Mouse (Mus musculus): ENCODE results near the gene Rbbp4. TPM values are rescaled to one million over a fixed set of nuclear protein-coding genes. Genes with fewer than 3 reads are reported as not detected.

The Rbbp4 gene
- polyA plus RNA-seq, 1 experiment from 2014 or later: 150 TPM

DNA sequence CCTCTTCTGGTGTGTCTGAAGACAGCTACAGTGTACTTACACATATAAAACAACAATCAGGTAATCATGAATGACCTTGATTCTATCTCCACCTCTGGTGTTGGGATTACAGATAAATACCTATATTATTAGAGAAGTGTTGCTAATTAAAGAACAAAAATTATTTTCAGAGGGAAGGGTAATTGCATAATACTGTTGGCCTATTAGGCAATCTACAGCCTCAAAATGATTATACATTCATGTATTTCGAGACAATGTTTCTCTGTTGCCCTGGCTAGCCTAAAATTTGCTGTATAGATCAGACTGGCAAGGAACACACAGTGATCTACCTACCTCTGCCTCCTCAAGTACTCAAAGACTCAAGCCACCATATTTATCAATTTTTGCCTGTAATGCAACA lies 11.7 kb downstream of the Rbbp4 start:
- POLR2A ChIA-PET: no interaction called here
- CTCF ChIA-PET: interaction anchor here (1.2 to 1.6 kb wide), 2 partner anchors 10 to 21 kb away, joined by 4 to 6 read pairs; no protein-coding TSS in a partner anchor
- DNase-seq (ENCODE audit: low read depth, low spot score) (no peak), ATAC-seq (no peak)
- H3K27me3 ChIP-seq: no peaks in the 10 kb centered on the region
- in situ Hi-C loops (cut with MboI; ENCODE audit: low pct_unique_long_range_greater_than_20kb): no loop called here
- TF ChIP-seq CTCF (IDR thresholded peaks at IDR 0.05): no peak

- H3K27me3 ChIP-seq: no peaks in the 10 kb centered on the region
- DNase-seq (ENCODE audit: low read depth, low spot score) (no peak), ATAC-seq (no peak)
- CTCF ChIA-PET: no interaction called here
- in situ Hi-C loops (cut with MboI; ENCODE audit: low pct_unique_long_range_greater_than_20kb): no loop called here
- POLR2A ChIA-PET: no interaction called here
- no peak for TF ChIP-seq CTCF (IDR thresholded peaks at IDR 0.05)
Measured at GRCm38 (mm10) chr4:129322042-129322441, 13.1 kb downstream of the Rbbp4 start.

DNA sequence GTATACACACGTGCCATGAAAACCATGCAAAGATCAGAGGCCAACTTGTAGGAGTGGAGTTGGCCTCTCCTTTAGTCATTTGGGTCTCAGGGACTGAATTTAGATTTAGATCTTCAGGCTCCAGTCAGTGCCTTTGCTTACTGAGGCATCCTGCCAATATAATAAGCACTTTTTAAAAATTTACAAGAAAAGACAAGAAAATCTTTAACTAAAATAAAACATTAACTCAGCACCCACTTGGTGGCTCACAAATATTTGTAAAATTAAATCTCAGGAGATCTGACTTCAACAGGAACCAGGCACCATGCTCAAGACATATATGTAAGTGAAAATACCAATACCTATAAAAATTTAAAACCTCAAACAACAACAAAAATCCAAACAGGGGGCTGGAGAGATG lies 14.3 kb downstream of the Rbbp4 start:
- CTCF ChIA-PET: no interaction called here
- ATAC-seq (no peak), DNase-seq (ENCODE audit: low read depth, low spot score) (no peak)
- no peak for TF ChIP-seq CTCF (IDR thresholded peaks at IDR 0.05)
- POLR2A ChIA-PET: no interaction called here
- in situ Hi-C loops (cut with MboI; ENCODE audit: low pct_unique_long_range_greater_than_20kb): no loop called here
- H3K27me3 ChIP-seq: no peaks in the 10 kb centered on the region

GRCm38 (mm10) chr4:129313886-129314285 lies 21.3 kb downstream of the Rbbp4 start:
- ChIA-PET POLR2A (no interaction called here), CTCF (interaction anchor here (1.3 kb wide), 1 partner anchor 10 kb away, joined by 6 read pairs; no protein-coding TSS in a partner anchor)
- no peak for TF ChIP-seq CTCF (IDR thresholded peaks at IDR 0.05)
- in situ Hi-C loops (cut with MboI; ENCODE audit: low pct_unique_long_range_greater_than_20kb): no loop called here
- DNase-seq (ENCODE audit: low read depth, low spot score) (no peak), ATAC-seq (no peak)
- H3K27me3 ChIP-seq: no peaks in the 10 kb centered on the region

DNA sequence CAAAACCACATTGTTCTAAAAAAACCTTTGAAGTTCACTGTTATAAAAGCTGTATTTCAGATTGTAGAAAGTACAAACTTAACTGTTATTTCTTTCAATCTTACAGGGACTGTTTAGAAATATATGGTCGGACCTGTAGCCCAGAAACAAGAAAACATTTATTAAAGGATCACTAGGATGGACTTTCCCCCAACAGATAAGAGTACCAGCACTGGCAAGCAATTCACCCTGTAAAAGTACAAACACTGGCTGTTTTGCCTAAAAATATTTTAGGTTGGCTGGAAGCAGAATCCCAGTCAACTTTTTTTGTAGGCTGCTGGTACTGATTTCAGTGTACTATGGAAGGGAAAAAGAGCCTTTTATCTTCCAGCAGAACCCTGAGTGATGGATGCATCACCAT lies 27.2 kb downstream of the Rbbp4 start:
- no peak for ATAC-seq
- ChIA-PET CTCF (no interaction called here), POLR2A (no interaction called here)
- no peak for TF ChIP-seq CTCF (IDR thresholded peaks at IDR 0.05)
- H3K27me3 ChIP-seq: no peaks in the 10 kb centered on the region
- in situ Hi-C loops (cut with MboI; ENCODE audit: low pct_unique_long_range_greater_than_20kb): no loop called here
- no peak for DNase-seq (ENCODE audit: low read depth, low spot score)

DNA sequence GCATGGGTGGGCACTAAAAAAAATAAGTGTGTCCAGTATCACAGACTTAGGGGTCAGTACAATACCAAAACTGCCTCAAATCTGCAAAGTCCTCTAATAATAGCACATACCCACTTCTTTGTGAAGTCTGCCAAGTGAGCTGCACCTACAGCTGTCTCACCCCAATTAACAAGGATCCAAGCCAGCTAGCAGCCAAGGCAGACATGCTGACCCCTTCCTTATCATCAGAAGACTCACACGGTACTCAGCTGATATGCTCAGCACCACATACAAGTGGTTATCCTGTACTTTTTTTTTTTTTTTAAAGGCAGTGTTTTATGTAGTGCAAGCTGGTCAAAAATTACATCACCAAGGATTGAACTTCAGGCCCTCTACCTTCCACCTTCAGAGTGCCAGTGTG lies 30.9 kb downstream of the Rbbp4 start:
- CTCF ChIA-PET: no interaction called here
- ATAC-seq: no peak
- no peaks in the 10 kb centered on the region for H3K27me3 ChIP-seq
- POLR2A ChIA-PET: interaction anchor here (0.6 to 0.7 kb wide), 3 partner anchors 18 to 962 kb away, joined by 3 read pairs; no protein-coding TSS in a partner anchor
- DNase-seq (ENCODE audit: low read depth, low spot score): no peak
- in situ Hi-C loops (cut with MboI; ENCODE audit: low pct_unique_long_range_greater_than_20kb): no loop called here
- TF ChIP-seq CTCF (IDR thresholded peaks at IDR 0.05): no peak

GRCm38 (mm10) chr4:129303816-129304215 lies 31.4 kb downstream of the Rbbp4 start:
- TF ChIP-seq CTCF (IDR thresholded peaks at IDR 0.05): no peak
- ChIA-PET POLR2A (no interaction called here), CTCF (no interaction called here)
- in situ Hi-C loops (cut with MboI; ENCODE audit: low pct_unique_long_range_greater_than_20kb): no loop called here
- DNase-seq (ENCODE audit: low read depth, low spot score) (no peak), ATAC-seq (peak; percentile 65)
- no peaks in the 10 kb centered on the region for H3K27me3 ChIP-seq

GRCm38 (mm10) chr4:129303401-129303800 lies 31.8 kb downstream of the Rbbp4 start:
- DNase-seq (ENCODE audit: low read depth, low spot score): peak; percentile 89
- ChIA-PET POLR2A (no interaction called here), CTCF (no interaction called here)
- in situ Hi-C loops (cut with MboI; ENCODE audit: low pct_unique_long_range_greater_than_20kb): no loop called here
- TF ChIP-seq CTCF (IDR thresholded peaks at IDR 0.05): no peak
- no peaks in the 10 kb centered on the region for H3K27me3 ChIP-seq
- ATAC-seq: peak; percentile 81

DNA sequence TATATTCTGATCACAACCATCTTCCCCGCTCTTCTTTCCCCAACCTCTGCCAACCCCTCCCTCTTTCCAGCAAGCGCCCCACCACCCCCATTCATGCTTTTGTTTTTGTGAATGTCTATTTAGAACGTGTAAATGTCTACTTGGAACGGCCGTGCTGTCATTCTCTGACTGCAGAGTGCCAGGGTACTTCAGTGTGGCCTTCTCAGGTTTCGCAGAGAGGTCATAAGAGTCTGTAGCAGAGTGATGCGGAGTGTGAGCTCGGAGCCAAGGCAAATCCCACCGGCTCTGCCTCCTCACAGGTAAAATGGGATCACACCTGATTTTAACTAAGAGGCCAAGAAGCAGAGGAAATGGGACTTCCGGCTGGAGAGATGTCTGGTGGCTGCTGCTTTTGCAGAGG lies 36.0 kb downstream of the Rbbp4 start:
- CTCF ChIA-PET: no interaction called here
- no peak for DNase-seq (ENCODE audit: low read depth, low spot score)
- POLR2A ChIA-PET: no interaction called here
- in situ Hi-C loops (cut with MboI; ENCODE audit: low pct_unique_long_range_greater_than_20kb): no loop called here
- ATAC-seq: no peak
- H3K27me3 ChIP-seq: no peaks in the 10 kb centered on the region
- TF ChIP-seq CTCF (IDR thresholded peaks at IDR 0.05): no peak

DNA sequence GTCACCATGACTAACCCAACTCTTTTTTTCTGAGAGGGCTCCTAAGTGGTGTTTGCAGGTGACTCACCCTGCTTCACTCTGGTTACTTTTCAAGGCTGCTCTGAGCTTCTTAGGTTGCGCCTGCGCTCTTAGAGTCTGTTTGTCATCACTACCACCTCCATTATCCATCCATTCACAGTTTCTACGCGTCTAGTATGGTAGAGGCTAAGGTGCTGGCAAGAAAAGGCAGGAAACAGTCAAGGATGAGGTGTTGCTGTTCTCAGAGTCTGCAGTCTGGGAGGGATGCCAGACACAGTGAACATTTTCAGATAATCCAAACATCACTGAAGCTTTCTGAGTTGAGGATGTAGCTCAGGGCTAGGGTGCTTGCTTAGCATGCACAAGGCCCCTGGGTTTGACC lies 37.4 kb downstream of the Rbbp4 start:
- TF ChIP-seq CTCF (IDR thresholded peaks at IDR 0.05): no peak
- no peak for ATAC-seq
- in situ Hi-C loops (cut with MboI; ENCODE audit: low pct_unique_long_range_greater_than_20kb): no loop called here
- no peak for DNase-seq (ENCODE audit: low read depth, low spot score)
- ChIA-PET CTCF (interaction anchor here (1.4 kb wide), 1 partner anchor 27 kb away, joined by 3 read pairs; no protein-coding TSS in a partner anchor), POLR2A (no interaction called here)
- H3K27me3 ChIP-seq: no peaks in the 10 kb centered on the region

- in situ Hi-C loops (cut with MboI; ENCODE audit: low pct_unique_long_range_greater_than_20kb): no loop called here
- ATAC-seq: no peak
- no peaks in the 10 kb centered on the region for H3K27me3 ChIP-seq
- no peak for DNase-seq (ENCODE audit: low read depth, low spot score)
- TF ChIP-seq CTCF (IDR thresholded peaks at IDR 0.05): no peak
- POLR2A ChIA-PET: no interaction called here
- CTCF ChIA-PET: interaction anchor here (0.9 kb wide), 1 partner anchor 49 kb away, joined by 3 read pairs; no protein-coding TSS in a partner anchor
Measured at GRCm38 (mm10) chr4:129296066-129296465, 39.1 kb downstream of the Rbbp4 start.

DNA sequence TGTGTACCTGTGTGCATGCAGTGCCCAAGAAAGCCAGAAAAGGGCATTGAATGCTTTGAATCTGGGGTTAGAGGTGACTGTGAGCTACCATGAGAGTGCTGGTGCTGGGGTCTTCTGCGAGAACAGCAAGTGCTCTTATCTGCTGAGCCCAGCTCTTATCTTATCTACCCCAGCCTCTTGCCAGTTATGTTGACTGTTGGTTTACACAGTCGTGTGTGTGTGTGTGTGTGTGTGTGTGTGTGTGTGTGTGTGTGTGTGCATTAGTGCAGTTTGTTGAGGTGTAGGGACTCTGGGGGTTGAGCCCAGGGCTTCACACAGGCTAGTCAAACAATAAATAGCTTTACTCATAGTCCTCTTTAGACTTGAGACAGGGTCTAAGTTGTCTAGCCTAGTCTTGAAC lies 40.0 kb downstream of the Rbbp4 start:
- no peaks in the 10 kb centered on the region for H3K27me3 ChIP-seq
- in situ Hi-C loops (cut with MboI; ENCODE audit: low pct_unique_long_range_greater_than_20kb): no loop called here
- ATAC-seq: no peak
- POLR2A ChIA-PET: no interaction called here
- TF ChIP-seq CTCF (IDR thresholded peaks at IDR 0.05): no peak
- CTCF ChIA-PET: interaction anchor here (0.9 kb wide), 1 partner anchor 50 kb away, joined by 3 read pairs; no protein-coding TSS in a partner anchor
- no peak for DNase-seq (ENCODE audit: low read depth, low spot score)

Data from Patski (cell line).